Mouse (Mus musculus) kidney, adult 2 months (tissue): Measurements from ENCODE around the gene Plxnb2.

Source experiments
- CTCF ChIP-seq: fragments of 200-500 bp; conservative IDR thresholded peaks from 2 replicates; pipeline ENCODE4 v1.5.1; 2011; ENCODE audit warnings: low read depth, mild to moderate bottlenecking, control low read depth, low read length, moderate library complexity, mixed read lengths; ENCODE audit not compliant: insufficient read depth, insufficient read length
- POLR2A ChIP-seq: fragments of 200-500 bp; IDR thresholded peaks from one replicate; pipeline ENCODE4 v1.6.1; 2011; ENCODE audit warnings: low read depth, low read length, control low read depth

DNA sequence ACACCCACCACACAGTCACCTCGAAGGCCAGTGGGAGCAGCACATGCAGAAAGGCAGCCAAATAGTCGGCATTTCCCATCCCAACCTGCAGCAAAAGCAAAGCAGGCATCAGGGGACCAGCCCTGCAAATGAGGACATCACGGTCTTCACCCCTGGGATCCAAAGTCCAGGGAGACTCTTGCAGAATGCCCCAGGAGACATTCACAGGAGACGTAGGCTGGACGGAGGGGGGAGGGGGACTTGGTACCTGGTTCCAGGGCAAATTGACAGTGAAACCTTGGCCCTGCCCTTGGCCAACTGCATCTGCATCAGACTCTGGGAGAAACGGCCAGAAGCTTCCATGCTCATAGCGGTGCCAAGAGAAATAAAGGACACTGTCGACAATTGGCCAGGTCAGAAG lies 54.0 kb downstream of the Plxnb2 start:
- TF ChIP-seq POLR2A: no peak
- TF ChIP-seq CTCF: no peak
